Mouse (Mus musculus): Measurements from ENCODE around the gene Nkx1-2. TPM values are rescaled to one million over a fixed set of nuclear protein-coding genes. Genes with fewer than 3 reads are reported as not detected.
A peak's percentile ranks its signal among the peaks of the same experiment; 100 is the strongest.

Nkx1-2 gene
- polyA plus RNA-seq, 1 experiment from 2014 or later, result 0.04 TPM

- peaks cover 6% of the 10 kb centered on the region; the same call in 1 of the 2 replicates for H3K4me1 ChIP-seq (ENCODE audit: control insufficient read depth, insufficient read depth, low read length)
- H3K36me3 ChIP-seq (ENCODE audit: control insufficient read depth, insufficient read depth, low read length), result no peaks in the 10 kb centered on the region
- H3K4me3 ChIP-seq (ENCODE audit: low read depth, low read length), result no peak overlapping the region
- no peak for ATAC-seq (replicated peaks; ENCODE audit: insufficient number of reproducible peaks, low FRiP score, low TSS enrichment)
- H3K27me3 ChIP-seq (ENCODE audit: control insufficient read depth, insufficient read depth, low read length), result peaks cover under 1% of the 10 kb centered on the region; the same call in 1 of the 2 replicates
- no peak overlapping the region for H3K4me2 ChIP-seq
- WGBS (ENCODE audit: insufficient replicate concordance), result 94% methylated on average over 8 of the region's 8 CpGs
- no peak overlapping the region for H3K27ac ChIP-seq (ENCODE audit: low read depth, low read length)
- no peaks in the 10 kb centered on the region for H3K9me3 ChIP-seq (replicated peaks; ENCODE audit: control insufficient read depth, low read length)
- H3K9ac ChIP-seq (ENCODE audit: low read depth, low read length), result no peak overlapping the region
These were observed 12.1 kb upstream of the Nkx1-2 start for GRCm38 (mm10) chr7:132611530-132611929.

GRCm38 (mm10) chr7:132610468-132611318 lies 11.3 kb upstream of the Nkx1-2 start, which contains the start of gene Lhpp:
Gene Lhpp, plus strand, starts transcription at chr7:132610638.
- no peak within 1 kb of the TSS for H3K27ac ChIP-seq (ENCODE audit: low read depth, low read length)
- H3K36me3 ChIP-seq (ENCODE audit: control insufficient read depth, insufficient read depth, low read length), result no peaks in the 10 kb centered on the region
- peak; percentile 79 for ATAC-seq (replicated peaks; ENCODE audit: insufficient number of reproducible peaks, low FRiP score, low TSS enrichment)
- WGBS (ENCODE audit: insufficient replicate concordance), result 7% methylated on average over 44 of the region's 44 CpGs
- peak within 1 kb of the TSS; percentile 68 for H3K9ac ChIP-seq (ENCODE audit: low read depth, low read length)
- H3K4me1 ChIP-seq (ENCODE audit: control insufficient read depth, insufficient read depth, low read length), result peaks cover 6% of the 10 kb centered on the region; the same call in 1 of the 2 replicates
- H3K9me3 ChIP-seq (replicated peaks; ENCODE audit: control insufficient read depth, low read length), result no peaks in the 10 kb centered on the region
- peak within 1 kb of the TSS; percentile 74 for H3K4me2 ChIP-seq
- H3K4me3 ChIP-seq (ENCODE audit: low read depth, low read length), result peak within 1 kb of the TSS; percentile 57
- peaks cover 2% of the 10 kb centered on the region; the same call in 1 of the 2 replicates for H3K27me3 ChIP-seq (ENCODE audit: control insufficient read depth, insufficient read depth, low read length)

DNA sequence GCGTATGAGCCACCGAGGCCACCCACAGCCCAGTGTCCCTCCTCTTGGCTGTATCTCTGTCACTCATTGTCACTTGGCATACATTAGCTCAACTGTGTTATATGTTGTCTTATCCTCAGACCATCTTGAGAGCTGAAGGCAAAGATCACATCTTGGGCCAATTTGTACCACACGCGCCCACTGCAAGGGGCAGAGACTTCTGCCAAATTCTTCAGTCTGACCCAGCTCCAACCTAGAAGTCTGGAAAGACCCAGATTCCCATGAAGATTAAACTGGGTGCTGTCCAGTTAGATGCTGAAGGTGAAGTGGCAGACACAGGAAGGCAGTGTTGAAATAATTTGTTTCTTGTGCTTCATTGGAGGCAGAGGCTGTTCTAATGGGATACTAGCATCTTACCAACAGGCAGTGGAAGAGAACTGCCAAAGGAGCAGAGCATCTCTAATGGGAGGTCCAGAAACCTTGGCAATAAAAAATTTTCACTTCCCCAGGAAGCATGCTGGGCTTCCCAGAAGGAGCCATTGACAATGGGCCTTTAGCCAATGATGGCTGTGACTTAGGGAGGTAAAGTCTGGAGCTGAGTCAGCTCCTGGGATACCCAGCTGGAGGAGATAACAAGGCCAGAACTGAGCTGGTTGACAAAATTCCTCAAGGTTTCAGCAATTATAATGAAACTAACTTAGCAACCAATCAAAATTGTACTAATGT lies 9.0 kb upstream of the Nkx1-2 start:
- Histone ChIP-seq H3K36me3 (ENCODE audit: control insufficient read depth, insufficient read depth, low read length) (no peaks in the 10 kb centered on the region), H3K4me1 (ENCODE audit: control insufficient read depth, insufficient read depth, low read length) (no peaks in the 10 kb centered on the region), H3K27me3 (ENCODE audit: control insufficient read depth, insufficient read depth, low read length) (peaks cover 5% of the 10 kb centered on the region), H3K27ac (ENCODE audit: low read depth, low read length) (no peak overlapping the region), H3K9ac (ENCODE audit: low read depth, low read length) (no peak overlapping the region), H3K4me3 (ENCODE audit: low read depth, low read length) (no peak overlapping the region), H3K4me2 (no peak overlapping the region), H3K9me3 (replicated peaks; ENCODE audit: control insufficient read depth, low read length) (no peaks in the 10 kb centered on the region)
- ATAC-seq (replicated peaks; ENCODE audit: insufficient number of reproducible peaks, low FRiP score, low TSS enrichment), result no peak
- 83% methylated on average over 4 of the region's 4 CpGs for WGBS (ENCODE audit: insufficient replicate concordance)

- 54% methylated on average over 5 of the region's 5 CpGs for WGBS (ENCODE audit: insufficient replicate concordance)
- H3K27me3 ChIP-seq (ENCODE audit: control insufficient read depth, insufficient read depth, low read length), result peaks cover 27% of the 10 kb centered on the region
These were observed 6.3 kb upstream of the Nkx1-2 start for GRCm38 (mm10) chr7:132605689-132606088.

GRCm38 (mm10) chr7:132604720-132605119 lies 5.3 kb upstream of the Nkx1-2 start:
- H3K27me3 ChIP-seq (ENCODE audit: control insufficient read depth, insufficient read depth, low read length), result peaks cover 37% of the 10 kb centered on the region
- no peak overlapping the region for H3K27ac ChIP-seq (ENCODE audit: low read depth, low read length)

More at GRCm38 (mm10) chr7:132605689-132606088, 6.3 kb upstream of the Nkx1-2 start:
- no peak for ATAC-seq (replicated peaks; ENCODE audit: insufficient number of reproducible peaks, low FRiP score, low TSS enrichment)
- Histone ChIP-seq H3K36me3 (ENCODE audit: control insufficient read depth, insufficient read depth, low read length) (no peaks in the 10 kb centered on the region), H3K9ac (ENCODE audit: low read depth, low read length) (no peak overlapping the region), H3K27ac (ENCODE audit: low read depth, low read length) (no peak overlapping the region), H3K4me2 (no peak overlapping the region), H3K4me1 (ENCODE audit: control insufficient read depth, insufficient read depth, low read length) (no peaks in the 10 kb centered on the region), H3K9me3 (replicated peaks; ENCODE audit: control insufficient read depth, low read length) (no peaks in the 10 kb centered on the region), H3K4me3 (ENCODE audit: low read depth, low read length) (no peak overlapping the region)

DNA sequence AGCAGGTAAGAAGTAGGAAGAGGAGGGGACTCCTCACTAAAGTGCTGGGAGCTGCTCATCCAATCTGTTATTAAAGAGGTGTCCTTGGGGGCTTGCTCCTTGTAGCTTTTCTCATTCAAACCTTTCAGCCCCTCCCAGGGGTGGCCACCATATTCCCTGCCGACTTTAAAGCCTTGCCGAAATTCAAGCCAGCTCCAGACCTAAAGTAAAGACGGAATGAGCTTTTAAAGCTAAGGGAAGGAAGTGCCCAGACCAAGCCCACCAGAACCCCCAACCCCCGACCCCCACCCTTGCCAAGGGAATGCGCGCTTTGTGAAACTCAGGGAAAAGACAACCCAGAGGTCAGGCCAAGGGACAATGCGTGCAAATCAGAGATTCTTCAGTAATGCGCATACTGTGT lies 1.5 kb upstream of the Nkx1-2 start:
- ATAC-seq (replicated peaks; ENCODE audit: insufficient number of reproducible peaks, low FRiP score, low TSS enrichment), result no peak
- 13% methylated on average over 8 of the region's 8 CpGs for WGBS (ENCODE audit: insufficient replicate concordance)
- H3K4me1 ChIP-seq (ENCODE audit: control insufficient read depth, insufficient read depth, low read length), result peaks cover 14% of the 10 kb centered on the region; the same call in 1 of the 2 replicates
- no peaks in the 10 kb centered on the region for H3K36me3 ChIP-seq (ENCODE audit: control insufficient read depth, insufficient read depth, low read length)
- H3K4me2 ChIP-seq, result no peak overlapping the region
- H3K9ac ChIP-seq (ENCODE audit: low read depth, low read length), result no peak overlapping the region
- H3K27me3 ChIP-seq (ENCODE audit: control insufficient read depth, insufficient read depth, low read length), result peaks cover 72% of the 10 kb centered on the region
- H3K9me3 ChIP-seq (replicated peaks; ENCODE audit: control insufficient read depth, low read length), result no peaks in the 10 kb centered on the region
- H3K27ac ChIP-seq (ENCODE audit: low read depth, low read length), result no peak overlapping the region
- H3K4me3 ChIP-seq (ENCODE audit: low read depth, low read length), result no peak overlapping the region

More at GRCm38 (mm10) chr7:132604720-132605119, 5.3 kb upstream of the Nkx1-2 start:
- Histone ChIP-seq H3K4me2 (no peak overlapping the region), H3K4me1 (ENCODE audit: control insufficient read depth, insufficient read depth, low read length) (0 out of 2 replicates have a peak, but pooled peaks cover 2% of the 10 kb centered on the region), H3K36me3 (ENCODE audit: control insufficient read depth, insufficient read depth, low read length) (no peaks in the 10 kb centered on the region), H3K4me3 (ENCODE audit: low read depth, low read length) (no peak overlapping the region), H3K9me3 (replicated peaks; ENCODE audit: control insufficient read depth, low read length) (no peaks in the 10 kb centered on the region), H3K9ac (ENCODE audit: low read depth, low read length) (no peak overlapping the region)
- 71% methylated on average over 4 of the region's 4 CpGs for WGBS (ENCODE audit: insufficient replicate concordance)
- ATAC-seq (replicated peaks; ENCODE audit: insufficient number of reproducible peaks, low FRiP score, low TSS enrichment), result no peak

DNA sequence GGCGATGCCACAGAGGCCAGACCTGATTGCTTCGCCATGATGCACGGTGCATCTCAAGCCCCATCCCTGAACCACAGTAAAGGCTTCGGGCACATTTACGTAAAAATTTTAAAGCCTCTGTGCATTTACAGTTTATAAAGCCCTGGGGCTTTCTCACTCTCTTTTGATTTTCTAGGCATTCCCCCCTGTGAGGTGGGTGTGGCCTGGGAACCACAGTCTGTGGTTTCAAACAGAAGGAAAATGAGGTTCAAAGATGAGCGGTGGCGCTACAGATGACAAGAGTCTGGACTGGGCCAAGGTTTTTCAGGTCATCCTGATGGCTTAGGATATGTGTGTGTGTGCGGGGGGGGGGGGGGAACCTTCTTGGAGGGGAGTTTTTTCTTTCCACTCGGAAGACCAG lies 589 bp upstream of the Nkx1-2 start:
- ATAC-seq (replicated peaks; ENCODE audit: insufficient number of reproducible peaks, low FRiP score, low TSS enrichment), result no peak
- H3K9ac ChIP-seq (ENCODE audit: low read depth, low read length), result no peak overlapping the region
- 3% methylated on average over 9 of the region's 9 CpGs for WGBS (ENCODE audit: insufficient replicate concordance)

GRCm38 (mm10) chr7:132597251-132598041 lies 2.0 kb downstream of the Nkx1-2 start:
- no peaks in the 10 kb centered on the region for H3K36me3 ChIP-seq (ENCODE audit: control insufficient read depth, insufficient read depth, low read length)
- H3K9ac ChIP-seq (ENCODE audit: low read depth, low read length), result 0 out of 2 replicates have a peak overlapping the region, but pooled peaks have one; percentile 18
- no peak for ATAC-seq (replicated peaks; ENCODE audit: insufficient number of reproducible peaks, low FRiP score, low TSS enrichment)
- H3K4me3 ChIP-seq (ENCODE audit: low read depth, low read length), result peak overlapping the region; percentile 59
- peak overlapping the region; percentile 96 for H3K4me2 ChIP-seq
- WGBS (ENCODE audit: insufficient replicate concordance), result under 1% methylated on average over 58 of the region's 60 CpGs
- peaks cover 68% of the 10 kb centered on the region for H3K27me3 ChIP-seq (ENCODE audit: control insufficient read depth, insufficient read depth, low read length)
- H3K27ac ChIP-seq (ENCODE audit: low read depth, low read length), result no peak overlapping the region
- H3K4me1 ChIP-seq (ENCODE audit: control insufficient read depth, insufficient read depth, low read length), result peaks cover 14% of the 10 kb centered on the region; the same call in 1 of the 2 replicates
- H3K9me3 ChIP-seq (replicated peaks; ENCODE audit: control insufficient read depth, low read length), result no peaks in the 10 kb centered on the region

More for the DNA sequence above, 589 bp upstream of the Nkx1-2 start:
- Histone ChIP-seq H3K36me3 (ENCODE audit: control insufficient read depth, insufficient read depth, low read length) (no peaks in the 10 kb centered on the region), H3K27me3 (ENCODE audit: control insufficient read depth, insufficient read depth, low read length) (peaks cover 75% of the 10 kb centered on the region), H3K4me3 (ENCODE audit: low read depth, low read length) (peak overlapping the region; percentile 44), H3K4me1 (ENCODE audit: control insufficient read depth, insufficient read depth, low read length) (peaks cover 14% of the 10 kb centered on the region; the same call in 1 of the 2 replicates), H3K27ac (ENCODE audit: low read depth, low read length) (no peak overlapping the region), H3K9me3 (replicated peaks; ENCODE audit: control insufficient read depth, low read length) (no peaks in the 10 kb centered on the region), H3K4me2 (peak overlapping the region; percentile 71)

Measured in heart, embryonic 11.5 days (tissue).